Mouse (Mus musculus): ENCODE measurements around the gene Plekha8. TPM values are rescaled to one million over a fixed set of nuclear protein-coding genes. Genes with fewer than 3 reads are reported as not detected.

The Plekha8 gene
- total RNA-seq (2014; rRNA removed) (13.0 and 13.4 TPM in 2 replicates), polyA plus RNA-seq (2012; rRNA removed) (3.6 and 5.2 TPM in 2 replicates)

- Histone ChIP-seq H3K27ac (replicated peaks; ENCODE audit: insufficient read depth, low read depth, low read length) (peak within 1 kb of the TSS; percentile 65), H3K4me3 (ENCODE audit: insufficient read depth, low read depth, low read length) (peak within 1 kb of the TSS; percentile 78), H3K36me3 (ENCODE audit: control insufficient read depth, insufficient read depth, low read length) (no peaks in the 10 kb centered on the region), H3K27me3 (ENCODE audit: control insufficient read depth, insufficient read depth, low read length) (no peaks in the 10 kb centered on the region), H3K9ac (ENCODE audit: low read depth, low read length) (peak within 1 kb of the TSS; percentile 88), H3K4me1 (ENCODE audit: control insufficient read depth, insufficient read depth, low read length) (peaks cover 26% of the 10 kb centered on the region), H3K79me2 (ENCODE audit: control insufficient read depth, insufficient read depth, low read length) (peaks cover 3% of the 10 kb centered on the region; the same call in 1 of the 2 replicates)
- DNase-seq (ENCODE audit: extremely low read depth, low read depth, low spot score), result peak; percentile 77
- under 1% methylated on average over 44 of the region's 49 CpGs for WGBS
- TF ChIP-seq CTCF (IDR thresholded peaks at IDR 0.05; ENCODE audit: low read depth, low read length) (peak; percentile 21; the same call in 1 of the 2 replicates), POLR2A (IDR thresholded peaks at IDR 0.05; ENCODE audit: extremely low read depth, insufficient read depth, low read length) (peak; percentile 53; the same call in 1 of the 2 replicates)
Observed at GRCm38 (mm10) chr6:54594469-54595329, at the start of gene Plekha8. Plekha8 (plus strand) TSS chr6:54595111.

GRCm38 (mm10) chr6:54548314-54549019 is 46.4 kb upstream of the Plekha8 start:
- 57% methylated on average over 13 of the region's 13 CpGs for WGBS
- Histone ChIP-seq H3K9ac (ENCODE audit: low read depth, low read length) (no peak overlapping the region), H3K27ac (replicated peaks; ENCODE audit: insufficient read depth, low read depth, low read length) (no peak overlapping the region), H3K4me3 (ENCODE audit: insufficient read depth, low read depth, low read length) (no peak overlapping the region), H3K4me1 (ENCODE audit: control insufficient read depth, insufficient read depth, low read length) (no peaks in the 10 kb centered on the region), H3K79me2 (ENCODE audit: control insufficient read depth, insufficient read depth, low read length) (no peaks in the 10 kb centered on the region), H3K36me3 (ENCODE audit: control insufficient read depth, insufficient read depth, low read length) (no peaks in the 10 kb centered on the region), H3K27me3 (ENCODE audit: control insufficient read depth, insufficient read depth, low read length) (no peaks in the 10 kb centered on the region)
- TF ChIP-seq CTCF (IDR thresholded peaks at IDR 0.05; ENCODE audit: low read depth, low read length) (no peak), POLR2A (IDR thresholded peaks at IDR 0.05; ENCODE audit: extremely low read depth, insufficient read depth, low read length) (no peak)
- peak; percentile 8 for DNase-seq (ENCODE audit: extremely low read depth, low read depth, low spot score)

GRCm38 (mm10) chr6:54549311-54549710 is 45.6 kb upstream of the Plekha8 start:
- no peaks in the 10 kb centered on the region for H3K27me3 ChIP-seq (ENCODE audit: control insufficient read depth, insufficient read depth, low read length)
- H3K4me1 ChIP-seq (ENCODE audit: control insufficient read depth, insufficient read depth, low read length), result no peaks in the 10 kb centered on the region
- TF ChIP-seq CTCF (IDR thresholded peaks at IDR 0.05; ENCODE audit: low read depth, low read length) (no peak), POLR2A (IDR thresholded peaks at IDR 0.05; ENCODE audit: extremely low read depth, insufficient read depth, low read length) (no peak)
- H3K9ac ChIP-seq (ENCODE audit: low read depth, low read length), result no peak overlapping the region
- 84% methylated on average over 4 of the region's 4 CpGs for WGBS
- no peaks in the 10 kb centered on the region for H3K79me2 ChIP-seq (ENCODE audit: control insufficient read depth, insufficient read depth, low read length)
- no peak for DNase-seq (ENCODE audit: extremely low read depth, low read depth, low spot score)
- no peak overlapping the region for H3K27ac ChIP-seq (replicated peaks; ENCODE audit: insufficient read depth, low read depth, low read length)
- H3K36me3 ChIP-seq (ENCODE audit: control insufficient read depth, insufficient read depth, low read length), result no peaks in the 10 kb centered on the region
- H3K4me3 ChIP-seq (ENCODE audit: insufficient read depth, low read depth, low read length), result no peak overlapping the region

- TF ChIP-seq POLR2A (IDR thresholded peaks at IDR 0.05; ENCODE audit: extremely low read depth, insufficient read depth, low read length), result no peak
- TF ChIP-seq CTCF (IDR thresholded peaks at IDR 0.05; ENCODE audit: low read depth, low read length), result no peak
- H3K27ac ChIP-seq (replicated peaks; ENCODE audit: insufficient read depth, low read depth, low read length), result no peak overlapping the region
- no peaks in the 10 kb centered on the region for H3K36me3 ChIP-seq (ENCODE audit: control insufficient read depth, insufficient read depth, low read length)
- no peaks in the 10 kb centered on the region for H3K79me2 ChIP-seq (ENCODE audit: control insufficient read depth, insufficient read depth, low read length)
- H3K9ac ChIP-seq (ENCODE audit: low read depth, low read length), result no peak overlapping the region
- DNase-seq (ENCODE audit: extremely low read depth, low read depth, low spot score), result no peak
- H3K4me3 ChIP-seq (ENCODE audit: insufficient read depth, low read depth, low read length), result no peak overlapping the region
- no peaks in the 10 kb centered on the region for H3K4me1 ChIP-seq (ENCODE audit: control insufficient read depth, insufficient read depth, low read length)
- no peaks in the 10 kb centered on the region for H3K27me3 ChIP-seq (ENCODE audit: control insufficient read depth, insufficient read depth, low read length)
- 76% methylated on average over 7 of the region's 7 CpGs for WGBS
Observed at GRCm38 (mm10) chr6:54550801-54551323, 44.0 kb upstream of the Plekha8 start.

- H3K79me2 ChIP-seq (ENCODE audit: control insufficient read depth, insufficient read depth, low read length), result no peaks in the 10 kb centered on the region
- no peak overlapping the region for H3K4me3 ChIP-seq (ENCODE audit: insufficient read depth, low read depth, low read length)
- H3K9ac ChIP-seq (ENCODE audit: low read depth, low read length), result no peak overlapping the region
- no peak for DNase-seq (ENCODE audit: extremely low read depth, low read depth, low spot score)
- WGBS, result 88% methylated on average over 9 of the region's 9 CpGs
- no peaks in the 10 kb centered on the region for H3K4me1 ChIP-seq (ENCODE audit: control insufficient read depth, insufficient read depth, low read length)
- no peak for TF ChIP-seq POLR2A (IDR thresholded peaks at IDR 0.05; ENCODE audit: extremely low read depth, insufficient read depth, low read length)
- no peak for TF ChIP-seq CTCF (IDR thresholded peaks at IDR 0.05; ENCODE audit: low read depth, low read length)
- no peaks in the 10 kb centered on the region for H3K27me3 ChIP-seq (ENCODE audit: control insufficient read depth, insufficient read depth, low read length)
- H3K36me3 ChIP-seq (ENCODE audit: control insufficient read depth, insufficient read depth, low read length), result no peaks in the 10 kb centered on the region
- H3K27ac ChIP-seq (replicated peaks; ENCODE audit: insufficient read depth, low read depth, low read length), result no peak overlapping the region
Observed at GRCm38 (mm10) chr6:54552721-54553413, 42.0 kb upstream of the Plekha8 start.
